Mouse (Mus musculus): ENCODE results near the gene Slc13a3.
"Not testable (repeated sequence)": the region's sequence is repeated elsewhere in the genome, so short reads cannot be mapped to it uniquely, and the experiment has no call there.

The Slc13a3 gene

GRCm38 (mm10) chr2:165473003-165473402 is at the start of gene Slc13a3:
Slc13a3 (minus strand) TSS chr2:165473230.
- DNase-seq = no peak

- no peak for DNase-seq
Observed at GRCm38 (mm10) chr2:165515178-165515728, 42.2 kb upstream of the Slc13a3 start.

- no peak for DNase-seq
Observed at GRCm38 (mm10) chr2:165512870-165513600, 40.0 kb upstream of the Slc13a3 start.

GRCm38 (mm10) chr2:165512426-165512825 is 39.4 kb upstream of the Slc13a3 start:
- DNase-seq = no peak

- DNase-seq = not testable (repeated sequence)
Observed at GRCm38 (mm10) chr2:165511530-165511929, 38.5 kb upstream of the Slc13a3 start.

- DNase-seq = not testable (repeated sequence)
Observed at GRCm38 (mm10) chr2:165510914-165511458, 38.0 kb upstream of the Slc13a3 start.

GRCm38 (mm10) chr2:165510466-165510865 is 37.4 kb upstream of the Slc13a3 start:
- no peak for DNase-seq

- DNase-seq = no peak
Observed at GRCm38 (mm10) chr2:165509686-165510085, 36.7 kb upstream of the Slc13a3 start.

- DNase-seq = no peak
Observed at GRCm38 (mm10) chr2:165503259-165504203, 30.5 kb upstream of the Slc13a3 start, which contains the start of gene Slc2a10. Slc2a10 (plus strand) TSS chr2:165503787.

- no peak for DNase-seq
Observed at GRCm38 (mm10) chr2:165498816-165499215, 25.8 kb upstream of the Slc13a3 start.

- DNase-seq = no peak
Observed at GRCm38 (mm10) chr2:165497706-165498275, 24.8 kb upstream of the Slc13a3 start.

GRCm38 (mm10) chr2:165496251-165496650 is 23.2 kb upstream of the Slc13a3 start:
- DNase-seq = peak; percentile 17 to 34

GRCm38 (mm10) chr2:165494495-165494894 is 21.5 kb upstream of the Slc13a3 start:
- no peak for DNase-seq

- peak; percentile 17 to 41 for DNase-seq
Observed at GRCm38 (mm10) chr2:165493587-165494210, 20.7 kb upstream of the Slc13a3 start.

GRCm38 (mm10) chr2:165492648-165493553 is 19.9 kb upstream of the Slc13a3 start, which contains the start of gene Trp53rka:
Trp53rka (minus strand) TSS chr2:165493324.
- DNase-seq = peak; percentile 82 to 84

- DNase-seq = peak; percentile 65 to 72
Observed at GRCm38 (mm10) chr2:165486881-165487535, 14.0 kb upstream of the Slc13a3 start.

- no peak for DNase-seq
Observed at GRCm38 (mm10) chr2:165486401-165486800, 13.4 kb upstream of the Slc13a3 start.

- DNase-seq = no peak
Observed at GRCm38 (mm10) chr2:165485826-165486225, 12.8 kb upstream of the Slc13a3 start.

- no peak for DNase-seq
Observed at GRCm38 (mm10) chr2:165484152-165484551, 11.1 kb upstream of the Slc13a3 start.

- DNase-seq = no peak
Observed at GRCm38 (mm10) chr2:165482003-165482402, 9.0 kb upstream of the Slc13a3 start.

Data from cerebellum, postnatal 36 days (tissue).